Mouse (Mus musculus) mouse trophoblast stem cell (cell line): Measurements from ENCODE around the gene Catsper4.

ENCODE experiments used
- in situ Hi-C, 2 experiments: fragments of 300-500 bp; cut with MseI, MboI; formaldehyde crosslinking; loops; 2 replicates in 1 of 2; 3 replicates in 1 of 2; pipeline ENCODE4 v1.15.1; 2025

Gene Catsper4

DNA sequence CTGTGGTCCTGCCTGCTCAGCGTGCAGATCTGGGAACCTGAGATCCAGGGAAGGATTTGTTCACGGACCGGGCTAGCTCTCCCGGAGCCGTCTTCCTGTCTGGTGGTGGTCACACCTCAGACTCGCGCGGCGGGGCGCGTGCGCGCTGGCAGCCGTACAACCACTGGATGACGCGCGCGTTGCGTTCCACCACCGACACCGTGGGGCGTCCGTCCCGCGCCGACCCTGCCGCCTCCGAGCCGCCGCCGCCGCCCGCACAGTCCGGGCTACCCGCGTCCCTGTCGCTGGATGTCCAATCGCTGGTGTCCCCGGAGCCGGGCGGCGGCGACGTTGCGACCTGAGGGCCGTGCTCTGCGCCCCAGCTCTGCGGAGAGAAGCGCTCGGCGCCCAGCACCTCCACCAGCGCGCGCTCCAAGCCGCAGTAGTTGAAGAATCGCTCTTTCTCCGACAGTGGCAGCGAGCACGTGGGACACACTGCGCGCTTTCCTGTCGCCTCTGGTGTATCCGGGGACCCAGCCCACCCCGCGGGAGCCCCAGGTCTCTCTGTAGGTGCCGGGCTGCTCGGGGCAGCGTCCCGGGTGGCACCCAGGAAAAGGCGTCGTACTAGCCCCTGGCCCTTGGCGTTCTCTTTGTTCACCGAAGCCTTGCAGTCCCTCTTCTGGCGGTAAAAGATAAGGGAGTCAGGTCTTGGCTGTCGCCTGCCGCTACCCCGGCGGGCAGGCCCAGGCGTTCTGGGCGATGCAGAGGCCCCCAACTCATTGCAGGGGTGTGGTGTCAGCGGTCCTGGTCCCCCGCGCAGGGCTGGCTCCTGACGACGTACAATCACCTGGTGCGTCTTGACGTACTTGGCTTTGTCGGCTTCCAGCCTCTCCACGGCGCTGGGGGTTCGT is 24.3 kb upstream of the Catsper4 start:
- in situ Hi-C loops = no loop called here

- in situ Hi-C loops = no loop called here
These were observed 23.7 kb upstream of the Catsper4 start for GRCm38 (mm10) chr4:134250930-134251240.

DNA sequence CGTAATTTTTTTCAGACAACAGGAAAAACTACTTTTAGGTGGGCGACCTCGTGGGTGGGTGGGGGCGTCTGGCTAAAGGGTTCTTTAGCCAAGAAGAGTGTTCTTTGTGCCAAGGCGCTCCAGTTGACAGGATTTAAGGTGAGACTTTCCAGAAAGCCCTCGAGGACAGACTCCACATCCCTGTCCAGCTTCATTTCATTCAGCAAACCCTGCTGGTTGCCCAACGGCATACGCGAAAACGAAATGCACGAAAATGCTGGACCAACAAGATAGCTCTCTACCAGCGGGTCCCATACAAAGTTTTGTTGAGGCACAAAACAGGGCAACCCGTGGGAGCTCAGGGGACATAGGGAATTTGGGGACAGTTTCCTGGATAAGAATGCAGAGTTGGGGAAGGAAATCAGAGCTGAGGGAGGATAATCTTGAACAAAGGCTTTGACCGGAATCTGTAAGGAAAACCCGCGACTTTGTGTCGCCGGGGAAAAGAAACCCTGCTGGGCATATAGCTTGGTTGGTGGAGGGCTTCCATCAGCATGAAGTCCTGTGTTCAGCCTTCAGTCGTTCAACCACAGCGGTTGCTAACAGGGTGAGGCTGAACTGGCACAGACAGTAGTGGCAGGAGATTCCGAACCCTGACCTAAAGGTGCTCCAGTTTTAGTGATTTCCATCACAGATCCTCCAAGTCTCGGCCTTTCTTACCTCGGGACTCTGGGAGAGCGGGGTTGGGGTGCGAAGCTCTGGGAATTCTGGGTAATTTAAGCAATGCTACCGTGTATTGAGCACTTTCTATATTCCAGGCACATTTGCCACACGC is 23.1 kb upstream of the Catsper4 start:
- in situ Hi-C loops = no loop called here

- in situ Hi-C loops = no loop called here
These were observed 22.5 kb upstream of the Catsper4 start for GRCm38 (mm10) chr4:134249651-134250050.

- in situ Hi-C loops = no loop called here
These were observed 19.6 kb upstream of the Catsper4 start, which contains the start of gene Gm30191 for GRCm38 (mm10) chr4:134246719-134247258. Gene Gm30191 (plus strand): TSS chr4:134246935.

- in situ Hi-C loops = no loop called here
These were observed 19.1 kb upstream of the Catsper4 start for GRCm38 (mm10) chr4:134246256-134246655.

DNA sequence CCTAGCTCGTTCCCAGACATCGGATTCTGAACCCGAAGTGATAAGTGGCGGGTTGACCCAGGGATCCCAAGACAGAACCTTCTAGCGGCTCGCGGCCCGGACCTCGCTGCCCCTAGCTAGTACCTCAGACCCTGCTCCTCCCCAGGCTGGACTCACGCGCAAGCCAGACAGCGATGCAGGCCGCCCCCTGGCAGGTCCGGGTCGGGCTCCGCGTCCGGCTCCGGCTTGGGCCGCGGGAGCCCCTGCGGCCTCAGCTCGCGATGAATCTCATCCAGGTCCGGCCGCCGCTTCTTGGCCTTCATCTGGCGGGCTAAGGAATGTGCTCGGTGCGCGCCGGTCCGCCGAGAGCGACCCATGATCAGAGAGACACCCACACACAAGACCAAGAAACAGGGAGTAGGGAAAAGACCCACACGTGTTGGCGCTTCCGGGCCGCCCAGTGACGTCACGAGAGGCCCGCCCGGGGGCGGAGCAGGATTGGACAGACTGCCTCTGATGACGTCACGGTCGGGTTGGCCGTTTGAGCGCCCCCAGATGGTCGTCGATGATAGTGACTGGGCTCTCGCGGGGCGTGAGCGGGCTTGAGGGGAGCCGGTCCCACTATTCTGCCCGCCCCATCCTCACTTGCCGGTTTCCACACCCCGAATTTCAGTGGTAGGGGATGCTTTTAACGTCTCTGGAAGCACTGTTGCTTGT is 18.1 kb upstream of the Catsper4 start, which contains the start of gene Zfp593:
TSS of gene Zfp593 (minus strand) at position 445 of the 696 bp plus-strand sequence.
- in situ Hi-C loops = no loop called here

- in situ Hi-C loops = no loop called here
These were observed 16.5 kb upstream of the Catsper4 start, which contains the start of gene E130218I03Rik for GRCm38 (mm10) chr4:134243516-134244250. Gene E130218I03Rik (plus strand): TSS chr4:134243662.

- in situ Hi-C loops = loop anchor here in 1 of 2 experiments (5.0 kb wide), 1 partner anchor 36 kb away; the partner anchor contains the start of gene Gm7534
These were observed 11.5 kb upstream of the Catsper4 start for GRCm38 (mm10) chr4:134238686-134239085.

DNA sequence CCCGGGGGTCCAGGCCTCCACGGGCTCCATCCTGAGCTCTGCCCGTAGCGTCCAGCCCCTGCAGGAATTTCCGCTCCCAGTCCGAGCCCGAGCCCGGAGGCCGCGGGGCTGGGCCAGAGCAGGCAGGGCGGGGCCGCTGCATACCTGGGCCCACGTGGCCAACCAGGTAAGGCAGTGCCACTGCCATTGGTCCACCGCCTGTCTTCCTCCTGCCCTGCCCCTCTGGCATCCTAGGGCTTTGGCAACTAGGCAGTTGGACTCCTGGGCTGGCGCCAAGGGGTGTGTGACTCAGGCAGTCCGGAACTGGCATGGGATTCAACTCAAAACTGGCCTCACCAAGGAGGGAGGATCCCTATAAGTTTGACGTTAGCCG is 11.1 kb upstream of the Catsper4 start, which contains the start of gene Cnksr1:
TSS of gene Cnksr1 (minus strand) at position 121 of the 373 bp plus-strand sequence.
- in situ Hi-C loops = loop anchor here in 1 of 2 experiments (5.0 kb wide), 1 partner anchor 36 kb away; the partner anchor contains the start of gene Gm7534

DNA sequence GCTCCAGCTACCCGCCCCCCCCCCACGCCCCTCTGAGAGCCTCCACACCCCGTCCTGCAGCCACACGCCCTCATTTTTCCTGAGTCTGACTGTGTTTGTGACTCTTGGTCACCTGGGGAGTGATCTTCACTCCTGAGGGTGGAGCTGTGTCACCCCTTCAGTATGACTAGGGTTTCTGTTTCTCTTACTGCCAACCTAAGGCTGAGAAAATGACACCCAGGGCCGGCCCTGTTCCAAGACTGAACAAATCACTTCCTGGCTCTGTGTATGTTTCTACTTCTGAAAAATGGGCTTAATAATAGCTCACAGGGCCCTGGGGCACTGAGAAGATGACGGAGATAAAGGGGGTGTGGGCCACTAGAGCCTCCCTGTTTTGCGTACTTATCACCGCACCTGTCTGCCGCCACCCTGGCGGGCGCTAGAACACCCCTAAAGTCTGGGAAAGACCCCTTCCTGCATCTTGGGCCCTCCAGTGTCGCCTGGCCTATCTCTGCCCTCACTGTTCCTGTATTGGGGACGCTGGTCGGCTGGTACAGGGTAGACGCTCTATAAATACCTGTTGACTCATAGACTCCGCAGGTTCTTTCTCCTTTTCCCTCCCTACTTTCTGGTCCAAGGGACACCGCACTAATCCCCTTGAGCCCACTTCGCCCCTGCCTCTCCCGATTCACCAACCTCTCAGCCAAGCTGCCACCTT is 10.5 kb upstream of the Catsper4 start:
- in situ Hi-C loops = loop anchor here in 1 of 2 experiments (5.0 kb wide), 1 partner anchor 35 kb away; the partner anchor contains the start of gene Gm7534

- in situ Hi-C loops = loop anchor here in 1 of 2 experiments (5.0 kb wide), 1 partner anchor 33 kb away; the partner anchor contains the start of gene Gm7534
These were observed 7.7 kb upstream of the Catsper4 start for GRCm38 (mm10) chr4:134234876-134235275.

GRCm38 (mm10) chr4:134230431-134230830 is 3.2 kb upstream of the Catsper4 start:
- in situ Hi-C loops = no loop called here

GRCm38 (mm10) chr4:134222793-134223600 is 4.2 kb downstream of the Catsper4 start:
- in situ Hi-C loops = no loop called here

GRCm38 (mm10) chr4:134206488-134207053 is 20.6 kb downstream of the Catsper4 start:
- in situ Hi-C loops = no loop called here

DNA sequence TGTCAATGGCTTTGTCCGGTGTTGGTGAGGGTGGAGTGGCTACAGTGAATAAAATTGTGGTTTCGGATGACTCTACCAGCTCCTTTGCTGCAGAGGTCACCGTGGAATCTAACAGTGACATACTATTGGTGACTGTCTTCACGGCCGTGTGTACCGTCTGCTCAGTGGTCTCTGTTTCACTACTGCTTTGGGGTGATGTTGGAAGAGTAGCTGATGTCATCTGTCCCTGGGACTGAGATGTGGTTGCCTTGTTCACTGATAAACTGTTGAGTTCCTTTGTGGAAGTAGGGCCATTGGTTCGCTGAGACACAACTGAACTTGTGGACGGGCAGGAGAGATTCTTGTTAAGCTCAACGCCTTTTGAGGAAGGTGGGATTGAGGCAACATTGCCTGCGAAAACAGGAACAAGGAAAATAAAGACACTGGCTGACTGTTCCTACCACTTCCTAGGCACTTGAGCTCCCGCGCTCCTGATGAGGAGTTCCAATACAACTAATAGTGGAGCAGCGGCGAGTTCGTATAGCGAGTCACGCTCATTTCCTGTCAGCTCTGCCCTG is 23.8 kb downstream of the Catsper4 start:
- in situ Hi-C loops = loop anchor here in 1 of 2 experiments (5.0 kb wide), 1 partner anchor 34 kb away; the partner anchor contains the start of gene Cnksr1

GRCm38 (mm10) chr4:134202904-134203303 is 24.3 kb downstream of the Catsper4 start, which contains the start of gene Gm7534:
Gene Gm7534 (minus strand): TSS chr4:134203004.
- in situ Hi-C loops = loop anchor here in 1 of 2 experiments (5.0 kb wide), 1 partner anchor 34 kb away; the partner anchor contains the start of gene Cnksr1

GRCm38 (mm10) chr4:134199371-134199770 is 27.8 kb downstream of the Catsper4 start:
- in situ Hi-C loops = loop anchor here in 1 of 2 experiments (10.0 kb wide), 1 partner anchor 95 kb away; no protein-coding TSS in a partner anchor
